Mouse (Mus musculus) cerebellum, postnatal 25 days (tissue): Measurements from ENCODE around the gene Lyz1.
"Not testable (repeated sequence)": the region's sequence is repeated elsewhere in the genome, so short reads cannot be mapped to it uniquely, and the experiment has no call there.

Source experiments
- DNase-seq, 2 experiments: peaks; one replicate each; pipeline ENCODE4 v3.0.0; 2021; ENCODE audit warnings: mixed read lengths in 2 of 2

The Lyz1 gene

GRCm38 (mm10) chr10:117292671-117293070 lies at the start of gene Lyz1:
Lyz1 (minus strand) TSS chr10:117292868.
- DNase-seq: no peak

GRCm38 (mm10) chr10:117342406-117342805 lies 49.7 kb upstream of the Lyz1 start:
- no peak for DNase-seq

- DNase-seq: no peak
These were observed 48.4 kb upstream of the Lyz1 start for GRCm38 (mm10) chr10:117341029-117341428.

- no peak for DNase-seq
These were observed 46.6 kb upstream of the Lyz1 start for GRCm38 (mm10) chr10:117339241-117339640.

GRCm38 (mm10) chr10:117337946-117338345 lies 45.3 kb upstream of the Lyz1 start:
- DNase-seq: no peak

- no peak for DNase-seq
These were observed 43.0 kb upstream of the Lyz1 start for GRCm38 (mm10) chr10:117335649-117336048.

GRCm38 (mm10) chr10:117330521-117330920 lies 37.9 kb upstream of the Lyz1 start:
- no peak for DNase-seq

GRCm38 (mm10) chr10:117323782-117324181 lies 31.1 kb upstream of the Lyz1 start:
- no peak for DNase-seq

- DNase-seq: no peak
These were observed 30.0 kb upstream of the Lyz1 start for GRCm38 (mm10) chr10:117322630-117323029.

GRCm38 (mm10) chr10:117320571-117320981 lies 27.9 kb upstream of the Lyz1 start:
- no peak for DNase-seq

- no peak for DNase-seq
These were observed 23.7 kb upstream of the Lyz1 start for GRCm38 (mm10) chr10:117316391-117316790.

- no peak for DNase-seq
These were observed 20.5 kb upstream of the Lyz1 start for GRCm38 (mm10) chr10:117313133-117313532.

- DNase-seq: no peak
These were observed 19.5 kb upstream of the Lyz1 start for GRCm38 (mm10) chr10:117312168-117312567.

GRCm38 (mm10) chr10:117304371-117304770 lies 11.7 kb upstream of the Lyz1 start:
- no peak for DNase-seq

GRCm38 (mm10) chr10:117301688-117302087 lies 9.0 kb upstream of the Lyz1 start:
- DNase-seq: no peak

- DNase-seq: no peak
These were observed 7.3 kb upstream of the Lyz1 start for GRCm38 (mm10) chr10:117299901-117300520.

- no peak for DNase-seq
These were observed 6.4 kb upstream of the Lyz1 start for GRCm38 (mm10) chr10:117299106-117299505.

GRCm38 (mm10) chr10:117298336-117298735 lies 5.7 kb upstream of the Lyz1 start:
- DNase-seq: no peak

GRCm38 (mm10) chr10:117290936-117291335 lies 1.7 kb downstream of the Lyz1 start:
- DNase-seq: not testable (repeated sequence)

- DNase-seq: no peak
These were observed 2.4 kb downstream of the Lyz1 start for GRCm38 (mm10) chr10:117290046-117290870.

- not testable (repeated sequence) for DNase-seq
These were observed 3.6 kb downstream of the Lyz1 start for GRCm38 (mm10) chr10:117289034-117289505.

- no peak for DNase-seq
These were observed 4.3 kb downstream of the Lyz1 start for GRCm38 (mm10) chr10:117288197-117289033.

- no peak for DNase-seq
These were observed 5.3 kb downstream of the Lyz1 start for GRCm38 (mm10) chr10:117287226-117287850.
